Mouse (Mus musculus) splenic B cell, adult 2 months (primary cell): ENCODE data around the gene Gm6351.
"Not testable (repeated sequence)": the region's sequence is repeated elsewhere in the genome, so short reads cannot be mapped to it uniquely, and the experiment has no call there.

ENCODE experiments used
- DNase-seq: peaks from one replicate; pipeline ENCODE4 v3.0.0-alpha.2; 2011; ENCODE audit warnings: low read depth, low spot score
- H3K27me3 ChIP-seq: 2 replicates; pipeline ENCODE4 v1.6.1; 2012; ENCODE audit warnings: mild to moderate bottlenecking, low read length, moderate library complexity, mixed read lengths; ENCODE audit not compliant: control insufficient read depth, poor library complexity, insufficient read depth, severe bottlenecking
- H3K36me3 ChIP-seq: 2 replicates; pipeline ENCODE4 v1.6.1; 2012; ENCODE audit warnings: mild to moderate bottlenecking, low read length, moderate library complexity, mixed read lengths; ENCODE audit not compliant: control insufficient read depth, poor library complexity, insufficient read depth, severe bottlenecking

Gene Gm6351

DNA sequence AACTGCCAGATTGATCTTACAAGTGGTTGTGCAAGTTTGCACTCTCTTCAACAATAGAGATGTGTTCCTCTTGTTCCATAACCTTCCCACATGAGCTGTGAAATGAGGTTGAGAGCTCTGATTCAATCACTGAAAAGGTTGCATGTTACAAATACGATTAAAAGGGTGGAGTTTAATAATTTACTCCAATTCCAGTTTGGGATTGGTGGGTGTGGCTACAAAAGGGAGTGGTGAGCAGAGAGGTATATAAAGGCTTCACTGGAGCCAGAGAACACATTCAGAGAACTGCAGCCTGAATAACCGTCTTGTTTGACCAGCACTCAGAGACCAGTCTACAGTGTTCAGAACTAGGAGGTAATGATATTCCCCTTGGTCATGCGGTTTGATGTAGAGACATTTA is at the start of gene Gm6351:
TSS of gene Gm6351 (plus strand) at position 301 of the 400 bp plus-strand sequence.
- not testable (repeated sequence) for DNase-seq, H3K36me3 ChIP-seq, H3K27me3 ChIP-seq

- DNase-seq, H3K36me3 ChIP-seq, H3K27me3 ChIP-seq: not testable (repeated sequence)
These were observed 5.7 kb upstream of the Gm6351 start, which contains the start of gene BC061212 for GRCm38 (mm10) chr5:94070445-94070844. TSS of gene BC061212 (minus strand) at chr5:94070545.
